ENCODE assay signal across 17 mouse cellular contexts in genomic region chr8:60732545-60732944, GRCm38 (mm10).
"Had no signal": no experiment of that assay in that cellular context is flagged by ENCODE, and none has a peak within 500 bp of the region (broad histone marks: within the 10 kb centered on the region; RNA-seq: fewer than 3 reads in every experiment).

No protein-coding gene starts in this region.

- H3K4me1 ChIP-seq: neural tube, embryonic 12.5 days; neural tube, embryonic 13.5 days; neural tube, embryonic 15.5 days; stomach, embryonic 15.5 days had no signal

- H3K36me3 ChIP-seq: neural tube, embryonic 12.5 days; neural tube, embryonic 13.5 days; neural tube, embryonic 15.5 days; stomach, embryonic 15.5 days had no signal

- H3K9me3 ChIP-seq: neural tube, embryonic 12.5 days; neural tube, embryonic 13.5 days; neural tube, embryonic 15.5 days; stomach, embryonic 15.5 days had no signal

- H3K4me2 ChIP-seq: neural tube, embryonic 12.5 days; neural tube, embryonic 13.5 days; neural tube, embryonic 15.5 days; stomach, embryonic 15.5 days had no signal

- H3K27ac ChIP-seq: neural tube, embryonic 12.5 days; neural tube, embryonic 13.5 days; neural tube, embryonic 15.5 days; stomach, embryonic 15.5 days; stomach, postnatal 0 days had no signal

- H3K27me3 ChIP-seq: neural tube, embryonic 12.5 days; neural tube, embryonic 13.5 days; neural tube, embryonic 15.5 days; stomach, embryonic 15.5 days had no signal

- H3K9ac ChIP-seq: neural tube, embryonic 12.5 days; neural tube, embryonic 13.5 days; neural tube, embryonic 15.5 days; stomach, embryonic 15.5 days had no signal

- H3K4me3 ChIP-seq: neural tube, embryonic 12.5 days; neural tube, embryonic 13.5 days; neural tube, embryonic 15.5 days; stomach, embryonic 15.5 days had no signal

- DNase-seq: retina, postnatal 1 day; right cerebral cortex, adult 18-20 months; right cerebral cortex, postnatal 14 days; right cerebral cortex, postnatal 25 days; right cerebral cortex, postnatal 4 days; spleen, adult 18-20 months; thymus, adult 18-20 months; thymus, adult 2 months; thymus, postnatal 14 days; thymus, postnatal 25 days; thymus, postnatal 36 days; thymus, postnatal 4 days had no signal
